Mouse (Mus musculus): ENCODE results near the gene Cited1. TPM values are rescaled to one million over a fixed set of nuclear protein-coding genes. Genes with fewer than 3 reads are reported as not detected.
"Not testable (repeated sequence)": the region's sequence is repeated elsewhere in the genome, so short reads cannot be mapped to it uniquely, and the experiment has no call there.

Cited1 gene
- total RNA-seq (2021) = 1 to 10 TPM; 2.8 to 3.5 TPM

- intact Hi-C loops (cut with DNase I) = no loop called here
- DNase-seq = peak; percentile 82
Observed at GRCm38 (mm10) chrX:102251937-102252860, at the start of gene Cited1. TSS of gene Cited1 (minus strand) at chrX:102252181.

GRCm38 (mm10) chrX:102284889-102285288 is 32.9 kb upstream of the Cited1 start:
- intact Hi-C loops (cut with DNase I) = no loop called here
- DNase-seq = no peak

- intact Hi-C loops (cut with DNase I) = no loop called here
- DNase-seq = peak; percentile 82
Observed at GRCm38 (mm10) chrX:102262620-102263345, 10.8 kb upstream of the Cited1 start.

DNA sequence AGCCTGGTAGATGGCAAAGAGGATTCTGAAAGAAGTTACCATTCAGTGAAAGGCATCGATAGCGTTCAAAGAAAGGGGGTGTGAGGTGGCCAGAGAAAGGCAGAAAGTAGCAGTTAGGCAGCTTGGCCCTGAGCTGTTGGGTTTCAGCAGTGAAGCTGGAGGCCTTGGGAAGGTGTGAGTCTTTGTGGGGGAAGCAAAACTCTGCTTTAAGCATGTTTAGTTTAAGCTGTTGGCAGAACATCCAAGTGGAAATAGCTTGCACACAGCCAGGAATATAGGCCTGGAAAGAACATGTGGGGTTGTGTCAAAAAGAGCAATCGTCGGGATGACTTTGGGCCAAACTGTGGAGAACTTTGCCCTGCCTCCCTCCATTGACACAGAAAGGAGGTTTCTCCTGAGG is 7.8 kb upstream of the Cited1 start:
- DNase-seq = no peak
- intact Hi-C loops (cut with DNase I) = no loop called here

- intact Hi-C loops (cut with DNase I) = no loop called here
- peak; percentile 58 for DNase-seq
Observed at GRCm38 (mm10) chrX:102253892-102254291, 1.9 kb upstream of the Cited1 start.

- intact Hi-C loops (cut with DNase I) = no loop called here
- DNase-seq = peak; percentile 18
Observed at GRCm38 (mm10) chrX:102251221-102251936, 602 bp downstream of the Cited1 start.

GRCm38 (mm10) chrX:102250891-102251170 is 1.1 kb downstream of the Cited1 start:
- no peak for DNase-seq
- intact Hi-C loops (cut with DNase I) = no loop called here

DNA sequence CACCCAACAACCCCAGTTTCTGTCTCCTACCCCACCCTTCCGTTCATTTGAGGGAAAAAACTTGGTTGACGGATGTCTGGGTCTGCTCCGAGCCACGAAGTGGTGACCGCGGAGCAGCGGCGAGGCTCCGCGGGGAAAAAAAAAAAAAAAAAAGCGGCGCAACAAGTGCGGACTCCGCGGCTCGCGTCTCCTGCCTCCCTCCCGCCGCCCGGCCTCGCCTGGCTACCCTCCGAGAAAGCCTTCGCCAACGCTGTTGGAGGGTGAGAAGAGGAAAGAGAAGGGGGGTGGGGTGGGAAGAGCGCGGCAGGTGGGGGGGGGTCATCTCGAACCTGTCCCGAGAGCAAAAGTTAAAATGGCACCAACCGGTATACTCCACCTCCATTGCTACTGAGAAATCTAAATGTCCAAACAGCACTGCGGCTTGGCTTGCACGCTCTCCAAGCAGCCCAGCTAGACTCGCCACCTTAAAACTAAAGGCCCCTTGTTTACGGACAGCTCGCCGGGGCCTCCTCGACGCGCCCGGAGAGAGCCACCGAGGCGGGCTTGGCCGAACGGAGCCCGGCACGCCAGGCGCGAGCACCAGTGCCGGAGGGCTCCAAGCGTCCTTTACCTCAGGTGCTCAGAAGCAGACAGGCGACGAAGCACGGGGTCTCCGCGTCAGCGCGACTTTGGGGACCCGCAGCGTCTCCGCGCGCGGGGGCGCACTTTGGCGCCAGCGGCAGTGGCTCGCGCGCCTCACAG is 1.7 kb downstream of the Cited1 start:
- peak; percentile 6 for DNase-seq
- intact Hi-C loops (cut with DNase I) = no loop called here

- no peak for DNase-seq
- intact Hi-C loops (cut with DNase I) = no loop called here
Observed at GRCm38 (mm10) chrX:102244334-102244733, 7.6 kb downstream of the Cited1 start.

- intact Hi-C loops (cut with DNase I) = no loop called here
- DNase-seq = peak; percentile 33
Observed at GRCm38 (mm10) chrX:102219126-102219525, 32.9 kb downstream of the Cited1 start.

GRCm38 (mm10) chrX:102215356-102215755 is 36.6 kb downstream of the Cited1 start:
- peak; percentile 4 for DNase-seq
- intact Hi-C loops (cut with DNase I) = not testable (repeated sequence)

Small RNA genes within 50 kb of the gene (microRNA-seq; reads per million reads assigned to microRNA genes)
- not detected for gene Gm26318

Other genes with a start within 250 kb of the Cited1 start
- 10 to 100 TPM; 14.0 to 17.3 TPM for gene Rtl5, start 180.9 kb downstream of the Cited1 start, total RNA-seq (2021)
- gene Pin4, start 132.7 kb downstream of the Cited1 start, total RNA-seq (2021) = 10 to 100 TPM; 19.1 to 23.7 TPM
- gene Ercc6l, start 95.1 kb downstream of the Cited1 start, total RNA-seq (2021) = 1 to 10 TPM; 1.0 to 1.1 TPM
- gene Rps4x, start 62.8 kb downstream of the Cited1 start, total RNA-seq (2021) = 100 to 1,000 TPM; 816 to 965 TPM